Mouse (Mus musculus): ENCODE results near the gene Ryr3. TPM values are rescaled to one million over a fixed set of nuclear protein-coding genes. Genes with fewer than 3 reads are reported as not detected.

Ryr3 gene
- polyA plus RNA-seq, 1 experiment from 2014 or later, result 1.1 TPM

DNA sequence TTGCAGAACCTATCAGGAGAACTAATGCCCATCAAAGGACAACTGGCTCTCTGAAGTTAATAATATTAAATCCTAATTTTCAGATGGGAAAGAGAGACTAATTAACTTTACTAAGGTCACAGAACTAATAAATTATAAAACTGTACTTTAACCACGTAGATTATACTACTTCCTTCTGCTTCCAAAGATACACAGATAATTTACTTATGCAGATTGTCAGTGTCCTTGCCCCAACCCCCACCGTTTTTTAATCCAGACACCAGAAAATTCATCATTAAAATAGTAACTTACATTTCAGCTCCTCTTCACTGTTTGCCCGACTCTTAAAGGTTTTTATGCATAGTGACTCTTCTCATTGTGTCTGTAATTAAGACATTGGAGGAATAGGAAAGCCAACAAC, 621.1 kb downstream of the Ryr3 start:
- 85% methylated on average over 3 of the region's 3 CpGs for WGBS
- Histone ChIP-seq H3K4me3 (replicated peaks) (no peak overlapping the region), H3K9ac (no peak overlapping the region), H3K4me1 (no peaks in the 10 kb centered on the region), H3K4me2 (replicated peaks) (no peak overlapping the region), H3K27ac (replicated peaks) (no peak overlapping the region), H3K27me3 (no peaks in the 10 kb centered on the region), H3K9me3 (replicated peaks) (no peaks in the 10 kb centered on the region), H3K36me3 (no peaks in the 10 kb centered on the region)
- no peak for ATAC-seq (ENCODE audit: insufficient number of reproducible peaks, low FRiP score, low TSS enrichment, low read depth)

DNA sequence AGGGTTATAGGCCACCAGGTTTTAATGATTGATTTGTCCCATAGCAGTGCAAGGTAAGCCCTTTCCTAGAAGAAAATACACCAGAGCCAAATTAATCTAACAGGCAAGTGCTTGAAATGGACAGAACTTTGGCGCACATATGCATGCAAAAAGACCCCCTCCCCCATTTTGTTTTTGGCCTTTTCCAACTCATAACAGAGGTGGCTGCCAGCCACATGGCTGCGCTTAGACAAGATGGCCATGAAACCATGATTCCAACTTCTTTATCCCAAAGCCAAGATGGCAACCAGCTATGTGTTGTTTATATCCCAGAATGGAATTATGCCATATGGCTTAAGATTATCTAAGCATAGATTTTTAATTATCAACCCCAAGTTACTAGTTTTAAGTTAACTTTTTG, 623.1 kb downstream of the Ryr3 start:
- Histone ChIP-seq H3K4me3 (replicated peaks) (no peak overlapping the region), H3K9ac (no peak overlapping the region), H3K4me1 (no peaks in the 10 kb centered on the region), H3K27ac (replicated peaks) (no peak overlapping the region), H3K27me3 (no peaks in the 10 kb centered on the region), H3K9me3 (replicated peaks) (no peaks in the 10 kb centered on the region), H3K4me2 (replicated peaks) (no peak overlapping the region), H3K36me3 (no peaks in the 10 kb centered on the region)
- no peak for ATAC-seq (ENCODE audit: insufficient number of reproducible peaks, low FRiP score, low TSS enrichment, low read depth)
- 93% methylated on average over 2 of the region's 2 CpGs for WGBS

DNA sequence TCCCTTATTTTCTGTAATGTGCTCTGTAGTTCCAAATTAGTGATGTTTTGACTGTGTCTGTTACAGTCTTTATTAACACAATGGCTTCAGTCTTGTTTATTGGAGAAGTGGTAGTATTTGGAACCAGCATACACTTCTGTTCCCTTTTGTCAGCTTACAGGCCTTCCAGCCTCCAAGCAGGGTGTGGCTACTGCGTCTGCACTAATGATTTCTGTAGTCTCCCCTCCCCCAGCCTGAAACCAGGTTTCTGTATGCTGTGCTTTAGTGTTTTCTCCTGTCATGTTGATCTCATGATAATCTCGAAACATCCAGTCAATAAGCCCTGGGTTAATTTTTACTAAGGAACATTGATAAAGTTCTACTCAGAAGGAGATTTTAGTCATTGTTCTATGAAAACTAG, 623.6 kb downstream of the Ryr3 start:
- H3K27me3 ChIP-seq, result no peaks in the 10 kb centered on the region

DNA sequence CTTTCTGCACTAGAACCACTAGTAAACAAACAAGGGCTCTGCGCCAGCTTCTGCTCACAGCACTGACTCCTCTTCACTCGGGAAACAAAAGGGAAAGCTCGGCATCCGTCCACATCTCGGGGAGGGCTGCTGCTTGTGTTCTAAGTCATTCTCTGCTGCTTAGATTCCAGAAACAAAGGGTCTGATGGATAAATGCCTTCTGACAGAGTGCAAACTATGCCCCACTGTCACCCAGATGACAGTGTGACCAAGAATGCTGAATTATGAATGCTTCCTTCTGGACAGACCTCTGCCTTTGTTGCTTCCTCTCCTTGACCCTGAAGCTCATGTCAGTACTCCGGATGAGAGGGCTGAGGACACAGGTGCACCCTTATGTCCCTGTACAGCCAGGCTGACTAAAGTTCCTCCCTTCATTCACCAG, 625.4 kb downstream of the Ryr3 start:
- Histone ChIP-seq H3K4me1 (no peaks in the 10 kb centered on the region), H3K27me3 (no peaks in the 10 kb centered on the region), H3K36me3 (no peaks in the 10 kb centered on the region), H3K9ac (no peak overlapping the region), H3K4me3 (replicated peaks) (no peak overlapping the region), H3K27ac (replicated peaks) (no peak overlapping the region), H3K9me3 (replicated peaks) (no peaks in the 10 kb centered on the region), H3K4me2 (replicated peaks) (no peak overlapping the region)
- WGBS, result 61% methylated on average over 6 of the region's 6 CpGs
- no peak for ATAC-seq (ENCODE audit: insufficient number of reproducible peaks, low FRiP score, low TSS enrichment, low read depth)

More for the DNA sequence above, 623.6 kb downstream of the Ryr3 start:
- H3K36me3 ChIP-seq, result no peaks in the 10 kb centered on the region
- H3K4me3 ChIP-seq (replicated peaks), result no peak overlapping the region
- no peak overlapping the region for H3K4me2 ChIP-seq (replicated peaks)
- ATAC-seq (ENCODE audit: insufficient number of reproducible peaks, low FRiP score, low TSS enrichment, low read depth), result no peak
- no peaks in the 10 kb centered on the region for H3K9me3 ChIP-seq (replicated peaks)
- no peaks in the 10 kb centered on the region for H3K4me1 ChIP-seq
- H3K27ac ChIP-seq (replicated peaks), result no peak overlapping the region
- 57% methylated on average over 2 of the region's 2 CpGs for WGBS
- no peak overlapping the region for H3K9ac ChIP-seq

DNA sequence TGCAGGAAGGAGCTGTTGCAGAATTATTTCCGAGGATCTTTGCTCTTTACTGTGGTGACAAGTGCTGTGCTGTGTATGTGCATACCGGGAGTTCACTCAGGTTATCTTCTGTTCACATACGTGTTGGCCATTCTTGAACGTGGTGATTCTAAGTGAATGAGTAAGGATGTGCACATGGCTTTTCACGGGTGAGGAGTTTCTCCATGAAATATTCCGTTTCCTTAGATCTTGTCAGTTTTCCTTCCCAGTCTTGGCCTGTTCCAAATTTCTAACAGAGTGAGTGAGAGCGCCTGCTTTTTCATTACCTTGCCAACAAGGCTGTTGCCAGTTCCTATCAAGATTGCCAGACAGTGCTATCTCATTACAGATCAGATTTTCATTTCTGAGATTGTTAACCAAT, 625.9 kb downstream of the Ryr3 start:
- Histone ChIP-seq H3K4me1 (no peaks in the 10 kb centered on the region), H3K9ac (no peak overlapping the region), H3K4me3 (replicated peaks) (no peak overlapping the region), H3K4me2 (replicated peaks) (no peak overlapping the region), H3K9me3 (replicated peaks) (no peaks in the 10 kb centered on the region), H3K27me3 (no peaks in the 10 kb centered on the region), H3K36me3 (no peaks in the 10 kb centered on the region), H3K27ac (replicated peaks) (no peak overlapping the region)
- WGBS, result 77% methylated on average over 7 of the region's 7 CpGs
- ATAC-seq (ENCODE audit: insufficient number of reproducible peaks, low FRiP score, low TSS enrichment, low read depth), result no peak

Small RNA genes lying within 50 kb of the gene (microRNA-seq; reads per million reads assigned to microRNA genes)
- gene Gm44374 (ENCODE audit: borderline number of aligned reads), result not detected

Other genes with a start within 250 kb of the Ryr3 start
- not detected in 2 replicates for gene Tmco5b, start 68.6 kb upstream of the Ryr3 start, polyA plus RNA-seq (2015; fragmentation: Nextera tagmentation; extraction: Ambion mirVana)
- 2.8 and 3.4 TPM in 2 replicates for gene Fmn1, start 110.6 kb upstream of the Ryr3 start, polyA plus RNA-seq (2015; fragmentation: Nextera tagmentation; extraction: Ambion mirVana)

All from embryonic facial prominence, embryonic 15.5 days (tissue).